Mouse (Mus musculus): Measurements from ENCODE around the gene Schip1. TPM values are rescaled to one million over a fixed set of nuclear protein-coding genes. Genes with fewer than 3 reads are reported as not detected.

Gene Schip1
- polyA plus RNA-seq, 1 experiment from 2014 or later: 76.4 TPM

Other genes starting within 250 kb of the Schip1 start
- not detected in 2 replicates for gene Iqcj, start 172.6 kb upstream of the Schip1 start, polyA plus RNA-seq (2016; fragmentation: Nextera tagmentation; extraction: Ambion mirVana)
- gene Iqschfp, start 172.6 kb upstream of the Schip1 start, polyA plus RNA-seq (2016; fragmentation: Nextera tagmentation; extraction: Ambion mirVana): not detected in 2 replicates

All from heart, embryonic 12.5 days (tissue).